Mouse (Mus musculus): Measurements from ENCODE around the gene Cd86.

Gene Cd86

DNA sequence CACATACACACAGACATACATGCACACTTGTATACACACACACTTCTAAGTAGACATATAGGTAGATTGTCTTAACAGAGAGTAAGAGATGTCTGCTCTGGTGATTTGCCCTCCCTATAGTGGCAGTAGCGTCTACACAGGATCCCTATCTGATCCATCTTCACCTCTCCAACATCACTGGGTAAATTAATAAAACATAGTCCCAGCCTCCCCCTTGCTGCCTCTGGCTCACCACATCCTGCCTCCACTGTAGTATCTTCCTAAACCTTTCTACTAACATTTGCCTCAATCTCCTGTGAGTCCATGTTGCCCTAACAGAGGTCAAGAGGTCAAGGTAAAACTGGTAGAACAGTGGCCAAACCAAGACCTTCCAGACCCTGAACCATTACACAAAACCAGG lies 10.7 kb downstream of the Cd86 start:
- DNase-seq, result no peak

GRCm38 (mm10) chr16:36651174-36651766 lies 14.6 kb downstream of the Cd86 start:
- no peak for DNase-seq

DNA sequence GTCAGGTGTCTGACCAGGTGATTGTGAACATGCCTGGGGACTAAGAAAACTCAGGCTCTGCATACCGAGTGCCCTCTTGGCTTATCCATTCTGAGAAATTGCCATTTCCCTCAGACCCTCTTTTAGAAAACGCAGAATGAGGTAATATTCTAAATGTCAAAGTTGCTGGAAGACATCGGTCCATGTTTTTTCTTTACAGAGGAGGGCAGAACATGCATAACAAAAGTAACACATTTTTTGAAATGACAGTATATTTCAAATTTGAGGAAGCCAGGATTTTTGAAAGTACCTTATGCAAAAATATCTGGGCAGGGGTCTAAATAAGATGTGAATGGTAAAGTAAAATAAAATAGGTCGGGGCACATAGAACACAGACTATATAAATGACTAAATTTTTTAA lies 15.4 kb downstream of the Cd86 start:
- no peak for DNase-seq

GRCm38 (mm10) chr16:36649304-36649703 lies 16.6 kb downstream of the Cd86 start:
- DNase-seq, result no peak

- no peak for DNase-seq
Measured at GRCm38 (mm10) chr16:36645124-36645523, 20.8 kb downstream of the Cd86 start.

DNA sequence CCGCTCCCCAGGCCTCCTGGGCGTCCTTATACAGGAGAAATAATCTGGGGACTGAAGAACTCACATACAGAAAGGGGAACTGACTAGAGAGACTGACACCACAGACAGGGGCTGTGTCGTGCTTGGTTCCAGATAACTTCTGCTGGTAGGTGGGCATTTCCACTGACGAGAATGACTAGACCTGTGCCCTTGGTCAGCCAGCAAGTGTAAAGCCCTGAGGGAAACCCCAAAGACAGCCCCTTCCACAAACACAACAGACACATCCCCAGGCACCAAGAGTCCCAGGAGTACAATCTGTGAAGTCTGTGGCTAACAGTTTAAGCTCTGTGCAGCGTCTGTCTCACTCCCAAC lies 23.2 kb downstream of the Cd86 start:
- DNase-seq, result no peak

DNA sequence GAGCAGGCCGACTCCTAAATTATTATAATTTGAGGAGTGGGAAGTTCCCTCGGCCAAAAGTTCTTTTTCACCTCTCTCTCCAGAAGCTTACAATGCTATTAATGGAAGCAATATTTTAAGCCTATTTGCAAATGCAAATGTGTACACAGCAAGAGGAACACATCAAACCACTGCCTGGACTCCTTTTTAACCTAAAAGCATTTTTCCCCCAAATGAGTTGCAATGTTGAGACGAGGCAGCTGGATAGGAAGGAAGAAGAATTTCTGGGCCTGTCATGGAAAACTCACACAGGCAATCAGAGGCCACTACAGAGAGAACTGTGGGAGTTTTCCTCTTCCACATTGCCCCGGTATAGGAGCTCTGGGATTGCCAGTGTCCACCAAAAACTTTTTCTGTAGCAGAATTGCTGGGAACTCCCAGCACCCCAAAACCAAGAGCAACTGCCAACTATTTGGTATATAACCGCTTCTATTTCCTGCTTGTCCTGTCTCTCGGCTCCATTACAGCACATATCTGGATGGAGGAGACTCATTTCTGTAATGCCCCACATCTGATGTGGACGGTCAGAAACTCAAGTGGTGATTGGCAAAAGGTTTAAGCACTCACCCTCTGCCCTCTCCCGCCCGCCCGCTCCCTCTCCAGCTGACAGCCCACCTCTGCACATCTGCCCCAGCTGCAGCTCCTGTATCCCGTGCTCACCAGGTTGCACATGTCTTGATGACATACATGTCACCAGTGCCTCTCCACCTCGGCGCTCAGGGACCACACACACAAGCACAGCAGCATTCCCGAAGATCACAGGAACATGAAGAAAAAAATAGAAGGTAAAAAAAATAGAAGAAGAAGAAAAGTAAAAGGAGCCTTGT lies 23.8 kb downstream of the Cd86 start:
- no peak for DNase-seq

- no peak for DNase-seq
Measured at GRCm38 (mm10) chr16:36640993-36641392, 24.9 kb downstream of the Cd86 start.

DNA sequence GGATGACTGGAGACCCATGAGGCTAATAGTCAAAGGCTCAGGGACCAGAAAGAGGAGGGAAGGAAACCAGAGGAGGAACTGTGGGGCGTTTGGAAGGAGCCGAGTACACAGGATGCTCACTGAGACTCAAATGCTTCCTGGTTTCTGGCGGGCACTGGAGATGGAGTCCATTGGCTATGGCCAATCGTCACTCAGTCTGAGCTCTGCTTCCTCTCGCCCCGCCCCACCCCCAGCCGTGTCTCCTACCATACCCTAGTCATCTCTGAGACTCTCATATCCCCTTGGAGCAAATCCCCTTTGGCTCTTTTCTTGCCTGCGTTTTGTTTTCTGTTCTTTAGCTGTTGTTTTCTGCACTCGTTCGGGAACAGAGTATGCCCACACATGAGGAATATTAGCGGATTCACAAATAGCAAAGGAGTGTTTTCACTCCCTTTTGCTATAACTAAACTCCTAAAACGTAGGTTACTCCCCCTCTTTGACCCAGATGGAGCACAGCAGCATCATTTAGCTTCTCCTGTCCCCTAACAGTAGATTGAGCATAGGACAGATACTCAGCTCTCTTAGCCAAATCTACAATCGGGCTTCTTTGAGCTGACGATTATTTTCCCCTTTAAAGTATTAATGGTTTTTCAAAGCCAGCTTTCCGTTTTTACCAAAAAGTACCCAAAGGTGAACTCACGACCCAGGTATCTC lies 25.9 kb downstream of the Cd86 start:
- DNase-seq, result no peak

DNA sequence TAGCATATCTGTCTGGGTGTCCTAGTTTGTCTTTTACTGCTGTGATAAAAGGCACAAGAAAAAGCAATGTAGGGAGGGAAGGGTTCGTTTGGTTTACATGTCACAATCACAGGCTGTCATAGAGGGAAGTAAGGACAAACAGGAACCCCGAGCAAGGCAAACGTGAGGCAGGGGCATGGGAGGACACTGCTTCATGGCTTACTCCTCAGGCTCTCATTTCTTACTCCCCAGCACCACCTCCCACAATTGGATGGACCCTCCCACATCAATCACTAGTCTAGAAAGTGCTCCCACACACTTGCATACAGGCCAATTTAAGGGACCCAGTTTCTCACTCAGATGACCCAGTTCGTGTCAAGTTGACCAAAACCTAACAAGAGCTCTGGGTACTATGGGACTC lies 29.1 kb downstream of the Cd86 start:
- no peak for DNase-seq

- no peak for DNase-seq
Measured at GRCm38 (mm10) chr16:36634971-36635710, 30.7 kb downstream of the Cd86 start.

- no peak for DNase-seq
Measured at GRCm38 (mm10) chr16:36634421-36634820, 31.5 kb downstream of the Cd86 start.

- no peak for DNase-seq
Measured at GRCm38 (mm10) chr16:36632229-36632628, 33.7 kb downstream of the Cd86 start.

GRCm38 (mm10) chr16:36631607-36632006 lies 34.3 kb downstream of the Cd86 start:
- DNase-seq, result no peak

GRCm38 (mm10) chr16:36627740-36628139 lies 38.1 kb downstream of the Cd86 start:
- DNase-seq, result no peak

GRCm38 (mm10) chr16:36626567-36627197 lies 39.2 kb downstream of the Cd86 start:
- peak; percentile 43 for DNase-seq

GRCm38 (mm10) chr16:36625909-36626308 lies 40.0 kb downstream of the Cd86 start:
- DNase-seq, result no peak

DNA sequence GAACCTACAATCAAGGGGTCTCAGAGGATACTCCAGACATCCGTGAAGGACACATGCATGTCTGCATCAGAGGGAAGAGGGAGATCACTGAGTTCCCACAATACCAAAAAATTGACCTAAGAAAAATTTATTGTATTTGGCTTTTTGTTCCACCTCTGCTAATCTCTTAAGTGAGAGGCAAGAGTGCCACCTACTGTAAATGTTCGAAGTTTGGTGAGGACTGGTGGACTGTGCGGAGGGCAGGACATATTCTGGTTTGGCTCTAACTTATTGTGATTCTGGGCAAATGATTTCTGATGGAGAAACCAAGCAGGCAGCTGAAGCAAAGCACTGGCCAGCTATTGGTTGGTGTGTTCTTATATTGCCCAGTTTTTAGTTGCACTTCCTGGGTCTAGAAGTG lies 43.6 kb downstream of the Cd86 start:
- DNase-seq, result no peak

GRCm38 (mm10) chr16:36621108-36621507 lies 44.8 kb downstream of the Cd86 start:
- DNase-seq, result no peak

- DNase-seq, result no peak
Measured at GRCm38 (mm10) chr16:36613701-36614100, 52.2 kb downstream of the Cd86 start.

GRCm38 (mm10) chr16:36602632-36603031 lies 63.2 kb downstream of the Cd86 start:
- DNase-seq, result no peak

DNA sequence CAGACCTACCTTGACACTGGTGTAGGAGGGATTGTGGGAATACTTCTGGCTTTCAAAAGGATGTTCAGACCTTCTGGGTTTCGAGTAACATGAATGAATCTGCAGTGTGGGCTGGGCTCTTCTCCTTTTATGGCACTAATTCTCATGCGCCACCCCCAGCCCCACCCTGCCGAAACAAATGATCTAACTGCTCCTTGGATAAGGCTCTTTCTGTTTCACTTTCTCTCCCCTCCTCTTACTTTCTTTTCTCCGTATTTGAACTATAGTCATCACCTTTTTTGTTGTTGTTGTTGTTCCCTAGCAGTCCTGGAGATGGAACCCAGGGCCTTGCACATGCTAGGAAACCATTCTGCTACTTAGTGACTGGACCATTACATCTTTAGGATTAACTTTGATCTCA lies 67.6 kb downstream of the Cd86 start:
- no peak for DNase-seq
